Mouse (Mus musculus): Measurements from ENCODE around the gene Fank1. TPM values are rescaled to one million over a fixed set of nuclear protein-coding genes. Genes with fewer than 3 reads are reported as not detected.

The Fank1 gene
- not detected for total RNA-seq (2021)

- intact Hi-C loops (cut with DNase I) = loop anchor here (2.0 kb wide), 1 partner anchor 68 kb away; the partner anchor contains the start of gene Bccip
- peak; percentile 89 to 92 for DNase-seq
Measured at GRCm38 (mm10) chr7:133776626-133776996, at the start of gene Fank1. TSS of gene Fank1 (plus strand) at chr7:133776861.

- DNase-seq = no peak
- intact Hi-C loops (cut with DNase I) = no loop called here
Measured at GRCm38 (mm10) chr7:133727027-133727426, 49.6 kb upstream of the Fank1 start.

GRCm38 (mm10) chr7:133729351-133729750 is 47.3 kb upstream of the Fank1 start:
- no peak for DNase-seq
- intact Hi-C loops (cut with DNase I) = no loop called here

- intact Hi-C loops (cut with DNase I) = loop anchor here (2.0 kb wide), 1 partner anchor 16 kb away; no protein-coding TSS in a partner anchor
- DNase-seq = peak; percentile 57 to 58
Measured at GRCm38 (mm10) chr7:133730324-133731191, 46.1 kb upstream of the Fank1 start.

- intact Hi-C loops (cut with DNase I) = loop anchor here (2.0 kb wide), 1 partner anchor 15 kb away; no protein-coding TSS in a partner anchor
- no peak for DNase-seq
Measured at GRCm38 (mm10) chr7:133731971-133732645, 44.6 kb upstream of the Fank1 start.

GRCm38 (mm10) chr7:133740558-133740957 is 36.1 kb upstream of the Fank1 start:
- no peak for DNase-seq
- intact Hi-C loops (cut with DNase I) = no loop called here

- intact Hi-C loops (cut with DNase I) = no loop called here
Measured at GRCm38 (mm10) chr7:133742530-133743325, 33.9 kb upstream of the Fank1 start.

GRCm38 (mm10) chr7:133743611-133744010 is 33.0 kb upstream of the Fank1 start:
- DNase-seq = no peak
- intact Hi-C loops (cut with DNase I) = no loop called here

More at GRCm38 (mm10) chr7:133742530-133743325, 33.9 kb upstream of the Fank1 start:
- no peak for DNase-seq

GRCm38 (mm10) chr7:133744209-133744608 is 32.5 kb upstream of the Fank1 start:
- DNase-seq = no peak
- intact Hi-C loops (cut with DNase I) = no loop called here

- DNase-seq = peak in 1 of 2 experiments; percentile 53
- intact Hi-C loops (cut with DNase I) = no loop called here
Measured at GRCm38 (mm10) chr7:133744701-133745100, 32.0 kb upstream of the Fank1 start.

GRCm38 (mm10) chr7:133747372-133747771 is 29.3 kb upstream of the Fank1 start:
- peak; percentile 48 to 63 for DNase-seq
- intact Hi-C loops (cut with DNase I) = loop anchor here (2.0 kb wide), 1 partner anchor 17 kb away; no protein-coding TSS in a partner anchor

GRCm38 (mm10) chr7:133748753-133749152 is 27.9 kb upstream of the Fank1 start:
- no peak for DNase-seq

GRCm38 (mm10) chr7:133750666-133751065 is 26.0 kb upstream of the Fank1 start:
- DNase-seq = peak in 1 of 2 experiments; percentile 42

More at GRCm38 (mm10) chr7:133748753-133749152, 27.9 kb upstream of the Fank1 start:
- intact Hi-C loops (cut with DNase I) = no loop called here

GRCm38 (mm10) chr7:133751163-133751562 is 25.5 kb upstream of the Fank1 start:
- intact Hi-C loops (cut with DNase I) = no loop called here

More at GRCm38 (mm10) chr7:133750666-133751065, 26.0 kb upstream of the Fank1 start:
- intact Hi-C loops (cut with DNase I) = no loop called here

GRCm38 (mm10) chr7:133757961-133758455 is 18.7 kb upstream of the Fank1 start:
- DNase-seq = no peak
- intact Hi-C loops (cut with DNase I) = no loop called here

More at GRCm38 (mm10) chr7:133751163-133751562, 25.5 kb upstream of the Fank1 start:
- DNase-seq = no peak

GRCm38 (mm10) chr7:133758716-133759115 is 17.9 kb upstream of the Fank1 start:
- intact Hi-C loops (cut with DNase I) = no loop called here

GRCm38 (mm10) chr7:133759611-133760353 is 16.9 kb upstream of the Fank1 start:
- no peak for DNase-seq
- intact Hi-C loops (cut with DNase I) = no loop called here

More at GRCm38 (mm10) chr7:133758716-133759115, 17.9 kb upstream of the Fank1 start:
- DNase-seq = no peak

- intact Hi-C loops (cut with DNase I) = no loop called here
- DNase-seq = no peak
Measured at GRCm38 (mm10) chr7:133762696-133763095, 14.0 kb upstream of the Fank1 start.

- intact Hi-C loops (cut with DNase I) = no loop called here
- DNase-seq = no peak
Measured at GRCm38 (mm10) chr7:133764425-133764824, 12.2 kb upstream of the Fank1 start.
